Mouse (Mus musculus) lung, embryonic 16.5 days (tissue): ENCODE measurements around the gene Syde2. TPM values are rescaled to one million over a fixed set of nuclear protein-coding genes. Genes with fewer than 3 reads are reported as not detected.

ENCODE experiments used
- ATAC-seq: fragments of 200-750 bp; cut with Nextera tagmentation; 2 replicates; pipeline ENCODE4 v1.8.0; 2017; ENCODE audit warnings: low read depth, mild to moderate bottlenecking, moderate library complexity
- H3K27ac ChIP-seq: fragments of 300-500 bp; sonication (generic); 2 replicates; pipeline ENCODE4 v1.5.1; 2014; ENCODE audit warnings: mild to moderate bottlenecking, control low read depth, low read length
- H3K27me3 ChIP-seq: fragments of 300-500 bp; sonication (generic); 2 replicates; pipeline ENCODE4 v1.6.1; 2014; ENCODE audit warnings: low read depth, low read length, mixed read lengths; ENCODE audit not compliant: control insufficient read depth, insufficient read depth
- H3K36me3 ChIP-seq: fragments of 300-500 bp; sonication (generic); 2 replicates; pipeline ENCODE4 v1.6.1; 2014; ENCODE audit warnings: low read length; ENCODE audit not compliant: control insufficient read depth, insufficient read depth
- H3K4me1 ChIP-seq: fragments of 300-500 bp; sonication (generic); replicated peaks from 2 replicates; pipeline ENCODE4 v1.6.1; 2014; ENCODE audit warnings: low read length, mixed read lengths; ENCODE audit not compliant: control insufficient read depth, insufficient read depth
- H3K4me2 ChIP-seq: fragments of 300-500 bp; sonication (generic); 2 replicates; pipeline ENCODE4 v1.6.1; 2014; ENCODE audit warnings: low read depth, low read length, control low read depth
- H3K4me3 ChIP-seq: fragments of 300-500 bp; sonication (generic); 2 replicates; pipeline ENCODE4 v1.5.1; 2014; ENCODE audit warnings: mild to moderate bottlenecking, low read length, control low read depth
- H3K9ac ChIP-seq: fragments of 300-500 bp; sonication (generic); 2 replicates; pipeline ENCODE4 v1.6.1; 2014; ENCODE audit warnings: low read length, control low read depth
- H3K9me3 ChIP-seq: fragments of 300-500 bp; sonication (generic); 2 replicates; pipeline ENCODE4 v1.6.1; 2016; ENCODE audit warnings: low read length; ENCODE audit not compliant: control insufficient read depth
- WGBS: fragments of 180-500 bp; shearing (Covaris S2); extraction: QIAGEN DNeasy Blood & Tissue Kit; methylation state at CpG from one replicate; pipeline ENCODE4 v1.1.7; 2014; 5-methylcytosine and 5-hydroxymethylcytosine counted together
- polyA plus RNA-seq: library from polyadenylated mRNA; unstranded; fragments of >200 nt; fragmentation: Nextera tagmentation; extraction: Ambion mirVana; gene quantifications from 2 replicates; pipeline ENCODE4 v1.2.1, GENCODE M21; 2015

The Syde2 gene
- 2.4 and 2.5 TPM in 2 replicates for polyA plus RNA-seq

DNA sequence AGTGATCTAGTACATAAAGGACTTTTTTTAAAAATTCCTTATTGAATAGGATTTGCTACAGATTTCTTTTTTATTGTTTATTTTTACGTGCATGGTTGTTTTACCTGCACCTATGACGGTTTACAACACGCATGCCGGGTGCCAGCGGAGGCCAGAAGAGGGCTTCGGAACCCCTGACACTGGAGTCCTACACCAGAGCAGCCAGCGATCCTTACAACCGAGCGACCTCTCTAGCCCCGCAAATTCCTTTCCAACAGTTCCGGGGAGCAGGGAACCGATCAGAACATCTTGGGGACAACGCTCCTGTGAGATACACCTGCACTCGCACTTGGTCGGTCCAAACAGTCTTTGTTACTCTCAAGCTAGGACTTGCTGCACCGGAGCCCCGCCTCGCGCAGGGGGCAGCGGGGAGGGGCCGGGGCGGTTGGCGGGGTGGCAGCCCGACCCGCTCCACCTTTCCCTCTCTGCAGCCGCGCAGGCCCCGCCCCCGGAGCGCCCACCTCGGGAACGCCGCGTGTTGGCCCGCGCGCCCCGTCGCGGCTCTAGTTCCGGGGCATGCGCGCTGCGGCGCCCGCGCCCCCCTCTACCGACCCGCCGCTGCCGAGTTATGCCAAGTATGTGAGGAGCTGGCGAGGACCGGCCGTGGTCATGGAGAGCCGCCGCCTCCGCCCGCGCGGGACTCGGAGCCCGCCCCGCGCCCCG, at the start of gene Syde2:
Gene Syde2 (plus strand): TSS at position 603 of the 702 bp plus-strand sequence.
- Histone ChIP-seq H3K9ac (peak within 1 kb of the TSS; percentile 88), H3K4me1 (peaks cover 22% of the 10 kb centered on the region), H3K36me3 (no peaks in the 10 kb centered on the region), H3K27ac (peak within 1 kb of the TSS; percentile 98), H3K4me3 (peak within 1 kb of the TSS; percentile 77), H3K9me3 (peaks cover 3% of the 10 kb centered on the region; the same call in 1 of the 2 replicates), H3K27me3 (no peaks in the 10 kb centered on the region), H3K4me2 (peak within 1 kb of the TSS; percentile 80)
- 1% methylated on average over 54 of the region's 65 CpGs for WGBS
- ATAC-seq: peak; percentile 88

DNA sequence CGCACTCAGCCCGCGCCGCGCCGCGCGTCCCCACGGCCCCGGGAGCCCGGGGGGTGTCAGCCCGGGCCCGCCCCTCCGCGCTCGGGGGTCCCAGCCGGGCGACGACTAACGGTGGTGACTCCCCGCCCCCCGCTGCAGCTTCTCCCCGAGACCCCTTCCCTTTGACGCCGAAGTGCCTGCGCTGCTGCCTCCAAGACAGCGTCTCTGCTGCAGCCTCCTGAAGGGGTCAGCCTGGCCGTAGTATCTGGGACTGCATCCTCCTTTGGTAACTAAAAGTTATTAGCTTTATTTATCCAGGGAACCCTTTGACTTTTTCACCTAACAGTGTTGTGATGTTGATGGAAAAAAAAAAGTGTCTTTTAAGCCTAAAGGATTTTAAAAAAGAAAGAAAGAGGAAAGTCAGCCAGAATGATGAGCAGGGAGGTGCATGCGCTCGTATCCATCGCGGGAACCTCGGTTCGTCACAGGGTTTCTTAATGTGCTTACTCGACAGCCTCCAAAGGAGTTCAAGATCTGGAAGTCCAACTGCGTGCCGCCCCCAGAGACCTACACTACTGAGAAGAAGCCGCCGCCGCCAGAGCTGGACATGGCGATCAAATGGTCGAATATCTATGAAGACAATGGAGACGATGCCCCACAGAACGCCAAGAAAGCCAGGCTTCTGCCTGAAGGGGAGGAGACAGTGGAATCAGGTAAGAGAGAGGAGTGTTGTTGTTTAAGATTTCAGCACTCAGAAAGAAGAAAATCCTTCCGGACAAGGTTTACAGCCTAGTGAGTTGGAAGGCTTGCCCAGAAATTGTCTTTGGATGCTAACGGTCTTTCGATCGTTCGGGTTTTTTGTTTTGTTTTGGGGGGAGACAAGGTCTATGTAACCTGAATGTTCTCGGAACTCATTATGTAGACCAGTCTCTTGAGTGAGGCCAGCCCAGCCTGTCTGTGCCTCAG, 49.0 kb upstream of the Syde2 start:
- no peaks in the 10 kb centered on the region for H3K9me3 ChIP-seq

DNA sequence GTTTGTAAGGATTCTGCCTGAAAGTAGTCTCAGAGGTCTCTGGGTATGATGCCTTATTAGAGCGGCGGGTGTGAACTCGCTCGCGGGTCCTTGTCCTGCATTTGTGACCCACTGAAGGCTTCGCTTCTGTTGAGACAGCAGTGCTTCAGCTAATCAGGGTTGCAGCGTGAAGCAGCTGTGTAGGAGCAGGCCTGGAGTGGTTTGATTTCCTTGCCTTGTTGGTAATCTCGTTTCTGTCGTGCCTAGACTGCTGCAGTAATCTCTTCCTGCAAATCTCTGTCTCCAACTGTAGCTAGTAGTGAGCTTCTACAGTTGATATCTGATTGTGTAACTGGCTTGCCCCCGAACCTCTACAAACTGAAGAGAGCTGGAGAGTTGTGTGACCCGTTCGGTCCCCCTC, 48.3 kb upstream of the Syde2 start:
- no peak for ATAC-seq
- whole genome bisulfite sequencing: 78% methylated on average over 12 of the region's 12 CpGs
- H3K9ac ChIP-seq: peak overlapping the region; percentile 31; the same call in 1 of the 2 replicates

More for the DNA sequence above, 49.0 kb upstream of the Syde2 start:
- Histone ChIP-seq H3K27ac (peak overlapping the region; percentile 50), H3K9ac (peak overlapping the region; percentile 95), H3K4me2 (peak overlapping the region; percentile 75), H3K36me3 (peaks cover 7% of the 10 kb centered on the region), H3K4me1 (peaks cover 23% of the 10 kb centered on the region), H3K27me3 (no peaks in the 10 kb centered on the region), H3K4me3 (peak overlapping the region; percentile 93)
- ATAC-seq: peak; percentile 18; the same call in 1 of the 2 replicates
- WGBS: 18% methylated on average over 42 of the region's 50 CpGs

DNA sequence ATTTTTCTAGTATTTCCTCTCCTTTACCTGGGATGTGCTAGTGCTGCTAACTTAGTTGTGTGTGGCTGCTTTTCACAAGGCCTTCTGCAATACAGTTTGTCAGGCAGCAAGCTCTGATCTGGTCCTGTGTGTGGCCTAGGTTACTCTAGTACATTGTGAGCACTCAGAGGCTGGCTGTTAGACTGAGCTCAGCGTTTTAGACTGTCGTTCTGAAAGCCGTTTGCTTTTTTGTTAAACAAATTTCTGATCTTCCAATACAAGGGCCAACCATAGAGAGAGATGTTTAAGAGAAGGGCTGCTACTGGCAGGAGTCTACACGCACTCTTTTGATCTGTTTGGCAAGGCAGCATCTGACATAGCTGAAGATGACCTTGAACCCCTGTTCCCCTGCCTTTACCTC, 47.7 kb upstream of the Syde2 start:
- ATAC-seq: no peak
- no peaks in the 10 kb centered on the region for H3K9me3 ChIP-seq
- peaks cover 17% of the 10 kb centered on the region for H3K36me3 ChIP-seq
- no peaks in the 10 kb centered on the region for H3K27me3 ChIP-seq
- WGBS: 76% methylated on average over 4 of the region's 4 CpGs
- no peak overlapping the region for H3K27ac ChIP-seq
- no peak overlapping the region for H3K4me2 ChIP-seq
- no peak overlapping the region for H3K9ac ChIP-seq
- peaks cover 23% of the 10 kb centered on the region for H3K4me1 ChIP-seq
- no peak overlapping the region for H3K4me3 ChIP-seq

More for the DNA sequence above, 48.3 kb upstream of the Syde2 start:
- no peaks in the 10 kb centered on the region for H3K27me3 ChIP-seq
- peak overlapping the region; percentile 93 for H3K4me3 ChIP-seq
- peaks cover 12% of the 10 kb centered on the region for H3K36me3 ChIP-seq
- no peaks in the 10 kb centered on the region for H3K9me3 ChIP-seq
- H3K4me2 ChIP-seq: peak overlapping the region; percentile 75
- H3K27ac ChIP-seq: no peak overlapping the region
- H3K4me1 ChIP-seq: peaks cover 23% of the 10 kb centered on the region

DNA sequence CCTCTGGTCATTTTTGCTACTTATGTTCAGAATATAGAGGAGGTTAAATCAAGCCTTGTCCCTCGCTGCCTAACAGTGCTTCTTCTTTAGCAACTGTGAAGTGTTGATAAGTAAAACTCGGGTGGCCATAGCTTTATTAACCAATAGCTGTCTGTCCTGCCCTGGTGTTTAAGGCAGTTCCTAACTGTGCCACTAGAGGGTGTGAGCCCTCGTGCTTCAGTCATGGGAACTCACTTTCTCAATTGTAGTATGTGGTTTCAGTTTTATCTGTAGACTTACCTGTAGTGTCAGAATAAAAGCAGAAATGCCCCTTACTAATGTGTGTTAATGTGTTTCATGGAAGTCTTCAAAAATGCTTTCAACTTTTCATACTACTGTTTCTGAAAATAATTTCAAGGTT, 45.7 kb upstream of the Syde2 start:
- Histone ChIP-seq H3K9me3 (no peaks in the 10 kb centered on the region), H3K27me3 (no peaks in the 10 kb centered on the region), H3K4me3 (no peak overlapping the region), H3K4me1 (peaks cover 25% of the 10 kb centered on the region), H3K27ac (no peak overlapping the region), H3K9ac (no peak overlapping the region), H3K36me3 (peaks cover 20% of the 10 kb centered on the region), H3K4me2 (no peak overlapping the region)
- 3% methylated on average over 3 of the region's 3 CpGs for WGBS
- no peak; the same call in 1 of the 2 replicates for ATAC-seq

DNA sequence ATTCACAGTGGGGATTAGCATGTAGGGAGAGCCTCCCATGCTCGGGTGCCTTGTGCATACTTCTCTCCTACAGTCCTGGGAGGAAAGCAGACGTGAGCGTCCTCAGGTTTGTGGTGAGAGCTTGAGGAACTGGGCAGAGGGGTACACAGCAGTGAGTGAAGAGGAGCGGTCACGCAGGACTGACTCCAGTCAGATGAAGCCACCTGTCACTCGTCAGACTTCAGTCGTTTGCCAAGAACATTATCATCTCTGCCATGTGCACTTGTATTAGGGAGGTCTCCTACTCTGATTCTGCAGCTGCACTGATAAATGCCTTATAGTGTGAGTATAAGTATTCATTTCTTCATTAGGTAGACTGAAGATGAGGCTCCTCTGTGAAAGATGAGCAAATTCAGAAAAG, 43.3 kb upstream of the Syde2 start:
- H3K36me3 ChIP-seq: peaks cover 20% of the 10 kb centered on the region
- no peak overlapping the region for H3K27ac ChIP-seq
- 80% methylated on average over 7 of the region's 7 CpGs for WGBS
- no peak for ATAC-seq
- no peak overlapping the region for H3K4me3 ChIP-seq
- no peak overlapping the region for H3K9ac ChIP-seq
- H3K9me3 ChIP-seq: no peaks in the 10 kb centered on the region
- no peaks in the 10 kb centered on the region for H3K27me3 ChIP-seq
- H3K4me2 ChIP-seq: no peak overlapping the region
- H3K4me1 ChIP-seq: peaks cover 12% of the 10 kb centered on the region

DNA sequence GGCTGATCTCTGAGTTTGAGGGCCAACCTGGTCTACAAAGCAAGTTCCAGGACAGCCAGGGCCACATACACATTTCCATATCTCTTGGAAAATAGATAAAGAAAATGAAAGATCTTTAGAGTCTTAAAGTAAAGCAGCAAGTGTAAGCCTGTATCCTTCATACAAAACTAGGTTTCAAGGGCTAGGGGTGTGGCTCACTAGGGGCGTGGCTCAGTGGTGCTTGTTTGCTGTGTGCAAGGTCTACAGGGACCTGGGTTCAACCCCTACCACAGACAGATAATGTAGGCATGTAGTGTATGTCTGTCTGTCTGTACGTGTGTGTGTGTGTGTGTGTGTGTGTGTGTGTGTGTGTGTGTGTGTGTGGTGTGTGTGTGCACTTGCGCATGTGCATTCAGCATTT, 41.8 kb upstream of the Syde2 start:
- no peak overlapping the region for H3K4me3 ChIP-seq
- H3K27me3 ChIP-seq: no peaks in the 10 kb centered on the region
- no peak for ATAC-seq
- H3K27ac ChIP-seq: no peak overlapping the region
- no peak overlapping the region for H3K9ac ChIP-seq
- 91% methylated on average over 3 of the region's 3 CpGs for WGBS
- H3K9me3 ChIP-seq: no peaks in the 10 kb centered on the region
- peaks cover 19% of the 10 kb centered on the region for H3K36me3 ChIP-seq
- peaks cover 8% of the 10 kb centered on the region; the same call in 1 of the 2 replicates for H3K4me1 ChIP-seq
- no peak overlapping the region for H3K4me2 ChIP-seq

DNA sequence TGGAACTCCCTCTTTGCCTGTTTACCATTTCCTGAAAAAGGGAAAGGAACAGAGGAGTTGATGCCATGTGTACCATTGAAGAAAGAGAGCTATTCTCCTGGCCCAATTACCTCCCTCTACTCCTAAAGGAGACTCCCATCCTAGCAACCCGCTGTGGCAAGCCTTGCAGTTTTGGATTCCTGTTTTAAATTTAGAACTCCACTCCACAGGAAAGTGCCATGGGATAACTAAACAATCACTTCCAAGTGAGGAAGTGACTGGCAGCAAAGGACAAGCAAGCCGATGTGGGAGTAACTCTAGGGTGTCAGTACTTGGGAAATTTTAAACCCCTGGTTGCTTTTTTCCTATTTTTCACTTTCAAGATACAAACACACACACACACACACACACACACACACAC, 41.0 kb upstream of the Syde2 start:
- peaks cover 8% of the 10 kb centered on the region; the same call in 1 of the 2 replicates for H3K4me1 ChIP-seq
- H3K27ac ChIP-seq: peak overlapping the region; percentile 65
- no peak overlapping the region for H3K4me2 ChIP-seq
- WGBS: 30% methylated on average over 2 of the region's 2 CpGs
- H3K27me3 ChIP-seq: no peaks in the 10 kb centered on the region
- no peak overlapping the region for H3K4me3 ChIP-seq
- H3K9me3 ChIP-seq: no peaks in the 10 kb centered on the region
- ATAC-seq: no peak
- peaks cover 14% of the 10 kb centered on the region for H3K36me3 ChIP-seq
- no peak overlapping the region for H3K9ac ChIP-seq
